Mouse (Mus musculus) midbrain, postnatal 0 days (tissue): Measurements from ENCODE around the gene Olfr229. TPM values are rescaled to one million over a fixed set of nuclear protein-coding genes. Genes with fewer than 3 reads are reported as not detected.
"Not testable (repeated sequence)": the region's sequence is repeated elsewhere in the genome, so short reads cannot be mapped to it uniquely, and the experiment has no call there.

ENCODE experiments used
- ATAC-seq: fragments of 200-750 bp; cut with Nextera tagmentation; 2 replicates; pipeline ENCODE4 v1.8.0; 2017; ENCODE audit warnings: moderate number of reproducible peaks, mild to moderate bottlenecking, moderate TSS enrichment, moderate library complexity; ENCODE audit not compliant: low FRiP score
- DNase-seq: peaks from one replicate; pipeline ENCODE4 v3.0.0-alpha.2; 2015; ENCODE audit warnings: low spot score
- H3K27ac ChIP-seq: fragments of 300-500 bp; sonication (generic); 2 replicates; pipeline ENCODE4 v1.5.1; 2014; ENCODE audit warnings: low read depth, mild to moderate bottlenecking, low read length, mixed read lengths
- H3K27me3 ChIP-seq: fragments of 300-500 bp; sonication (generic); 2 replicates; pipeline ENCODE4 v1.6.1; 2014; ENCODE audit warnings: low read length, control low read depth, mixed read lengths; ENCODE audit not compliant: insufficient read depth
- H3K36me3 ChIP-seq: fragments of 300-500 bp; sonication (generic); 2 replicates; pipeline ENCODE4 v1.6.1; 2014; ENCODE audit warnings: low read length, control low read depth, mixed read lengths; ENCODE audit not compliant: insufficient read depth
- H3K4me1 ChIP-seq: fragments of 300-500 bp; sonication (generic); 2 replicates; pipeline ENCODE4 v1.6.1; 2014; ENCODE audit warnings: mild to moderate bottlenecking, control low read depth, antibody characterized with exemption, low read length, mixed read lengths; ENCODE audit not compliant: insufficient read depth
- H3K4me2 ChIP-seq: fragments of 300-500 bp; sonication (generic); 2 replicates; pipeline ENCODE4 v1.6.1; 2014; ENCODE audit warnings: low read depth, mild to moderate bottlenecking, low read length, mixed read lengths; ENCODE audit not compliant: poor library complexity, severe bottlenecking
- H3K4me3 ChIP-seq: fragments of 300-500 bp; sonication (generic); 2 replicates; pipeline ENCODE4 v1.5.1; 2014; ENCODE audit warnings: low read depth, mild to moderate bottlenecking, low read length, moderate library complexity
- H3K9ac ChIP-seq: fragments of 300-500 bp; sonication (generic); replicated peaks from 2 replicates; pipeline ENCODE4 v1.6.1; 2014; ENCODE audit warnings: mild to moderate bottlenecking, low read length, moderate library complexity, mixed read lengths; ENCODE audit not compliant: poor library complexity, severe bottlenecking
- H3K9me3 ChIP-seq: fragments of 300-500 bp; sonication (generic); 2 replicates; pipeline ENCODE4 v1.6.1; 2016; ENCODE audit warnings: low read length, control low read depth
- CTCF ChIP-seq: IDR thresholded peaks from 2 replicates; pipeline ENCODE4 v1.5.1; 2016; ENCODE audit warnings: antibody characterized with exemption, mild to moderate bottlenecking
- WGBS: fragments of 180-500 bp; shearing (Covaris S2); extraction: QIAGEN DNeasy Blood & Tissue Kit; methylation state at CpG from one replicate; pipeline ENCODE4 v1.1.7; 2014; 5-methylcytosine and 5-hydroxymethylcytosine counted together
- polyA plus RNA-seq: library from polyadenylated mRNA; unstranded; fragments of >200 nt; fragmentation: Nextera tagmentation; extraction: Ambion mirVana; gene quantifications from 2 replicates; pipeline ENCODE4 v1.2.1, GENCODE M21; 2015
- total RNA-seq: library from RNA; depleted of rRNA; stranded (reverse); fragments of >200 nt; gene quantifications from 2 replicates; pipeline ENCODE4 v1.2.3, GENCODE M21; 2014; rRNA removed

The Olfr229 gene
- total RNA-seq: not detected in 2 replicates
- not detected in 2 replicates for polyA plus RNA-seq

GRCm38 (mm10) chr9:39907036-39907435 lies at the start of gene Olfr229:
Gene Olfr229 (plus strand): TSS chr9:39907336.
- no peak for ATAC-seq
- Histone ChIP-seq H3K27me3 (no peaks in the 10 kb centered on the region), H3K9ac (no peak within 1 kb of the TSS), H3K36me3 (no peaks in the 10 kb centered on the region), H3K27ac (no peak within 1 kb of the TSS), H3K9me3 (no peaks in the 10 kb centered on the region), H3K4me2 (no peak within 1 kb of the TSS), H3K4me1 (no peaks in the 10 kb centered on the region), H3K4me3 (no peak within 1 kb of the TSS)
- 69% methylated on average over 2 of the region's 2 CpGs for WGBS
- TF ChIP-seq CTCF: no peak
- DNase-seq: no peak

- no peaks in the 10 kb centered on the region for H3K27me3 ChIP-seq
- WGBS: 76% methylated on average over 2 of the region's 2 CpGs
- ATAC-seq: no peak
Measured at GRCm38 (mm10) chr9:39866122-39866521, 41.0 kb upstream of the Olfr229 start, which contains the start of gene Olfr972. Gene Olfr972 (plus strand): TSS chr9:39866422.

GRCm38 (mm10) chr9:39871986-39872385 lies 35.1 kb upstream of the Olfr229 start:
- H3K4me1 ChIP-seq, ATAC-seq, H3K27ac ChIP-seq, H3K27me3 ChIP-seq, H3K4me2 ChIP-seq, H3K36me3 ChIP-seq, H3K4me3 ChIP-seq, DNase-seq, H3K9me3 ChIP-seq, H3K9ac ChIP-seq: not testable (repeated sequence)
- 96% methylated on average over 1 of the region's 1 CpGs for WGBS

More at GRCm38 (mm10) chr9:39866122-39866521, 41.0 kb upstream of the Olfr229 start, which contains the start of gene Olfr972:
- Histone ChIP-seq H3K27ac (no peak within 1 kb of the TSS), H3K4me1 (no peaks in the 10 kb centered on the region), H3K4me3 (no peak within 1 kb of the TSS), H3K9me3 (no peaks in the 10 kb centered on the region), H3K9ac (no peak within 1 kb of the TSS), H3K36me3 (no peaks in the 10 kb centered on the region), H3K4me2 (no peak within 1 kb of the TSS)
- no peak for DNase-seq
- TF ChIP-seq CTCF: no peak

GRCm38 (mm10) chr9:39877541-39878396 lies 29.4 kb upstream of the Olfr229 start:
- H3K27ac ChIP-seq, H3K9ac ChIP-seq, H3K4me2 ChIP-seq, H3K4me3 ChIP-seq, H3K4me1 ChIP-seq, H3K9me3 ChIP-seq, H3K27me3 ChIP-seq, DNase-seq, H3K36me3 ChIP-seq: not testable (repeated sequence)
- peak; percentile 95 for ATAC-seq
- WGBS: no CpG with 5 or more reads among the region's 4 CpGs

- Histone ChIP-seq H3K9me3 (no peaks in the 10 kb centered on the region), H3K4me3 (no peak overlapping the region), H3K27ac (no peak overlapping the region), H3K27me3 (no peaks in the 10 kb centered on the region), H3K36me3 (no peaks in the 10 kb centered on the region), H3K4me1 (no peaks in the 10 kb centered on the region), H3K4me2 (no peak overlapping the region), H3K9ac (no peak overlapping the region)
- no peak for TF ChIP-seq CTCF
- DNase-seq: no peak
- no peak for ATAC-seq
- 77% methylated on average over 6 of the region's 6 CpGs for WGBS
Measured at GRCm38 (mm10) chr9:39905106-39905505, 2.0 kb upstream of the Olfr229 start.

- H3K27ac ChIP-seq: no peak overlapping the region
- no peaks in the 10 kb centered on the region for H3K4me1 ChIP-seq
- no peak overlapping the region for H3K9ac ChIP-seq
- TF ChIP-seq CTCF: no peak
- WGBS: 86% methylated on average over 3 of the region's 3 CpGs
- H3K27me3 ChIP-seq: no peaks in the 10 kb centered on the region
- H3K4me2 ChIP-seq: no peak overlapping the region
- no peaks in the 10 kb centered on the region for H3K36me3 ChIP-seq
- H3K4me3 ChIP-seq: no peak overlapping the region
- DNase-seq (no peak), ATAC-seq (no peak)
- no peaks in the 10 kb centered on the region for H3K9me3 ChIP-seq
Measured at GRCm38 (mm10) chr9:39909939-39910338, 2.8 kb downstream of the Olfr229 start.

GRCm38 (mm10) chr9:39927975-39928836 lies 21.1 kb downstream of the Olfr229 start:
- no CpG with 5 or more reads among the region's 4 CpGs for WGBS
- not testable (repeated sequence) for H3K4me3 ChIP-seq, DNase-seq, H3K27ac ChIP-seq, H3K9me3 ChIP-seq, H3K9ac ChIP-seq, H3K4me2 ChIP-seq, H3K4me1 ChIP-seq, H3K36me3 ChIP-seq, H3K27me3 ChIP-seq
- peak; percentile 93 for ATAC-seq

- WGBS: 41% methylated on average over 1 of the region's 1 CpGs
- not testable (repeated sequence) for H3K4me2 ChIP-seq, H3K27ac ChIP-seq, H3K9me3 ChIP-seq, H3K4me1 ChIP-seq, H3K27me3 ChIP-seq, H3K36me3 ChIP-seq, H3K9ac ChIP-seq, H3K4me3 ChIP-seq, DNase-seq
- 0 out of 2 replicates have a peak, but pooled peaks have one; percentile 20 for ATAC-seq
Measured at GRCm38 (mm10) chr9:39928837-39929236, 21.7 kb downstream of the Olfr229 start.
